ENCODE assay signal across 10 mouse cellular contexts in the genomic region with DNA sequence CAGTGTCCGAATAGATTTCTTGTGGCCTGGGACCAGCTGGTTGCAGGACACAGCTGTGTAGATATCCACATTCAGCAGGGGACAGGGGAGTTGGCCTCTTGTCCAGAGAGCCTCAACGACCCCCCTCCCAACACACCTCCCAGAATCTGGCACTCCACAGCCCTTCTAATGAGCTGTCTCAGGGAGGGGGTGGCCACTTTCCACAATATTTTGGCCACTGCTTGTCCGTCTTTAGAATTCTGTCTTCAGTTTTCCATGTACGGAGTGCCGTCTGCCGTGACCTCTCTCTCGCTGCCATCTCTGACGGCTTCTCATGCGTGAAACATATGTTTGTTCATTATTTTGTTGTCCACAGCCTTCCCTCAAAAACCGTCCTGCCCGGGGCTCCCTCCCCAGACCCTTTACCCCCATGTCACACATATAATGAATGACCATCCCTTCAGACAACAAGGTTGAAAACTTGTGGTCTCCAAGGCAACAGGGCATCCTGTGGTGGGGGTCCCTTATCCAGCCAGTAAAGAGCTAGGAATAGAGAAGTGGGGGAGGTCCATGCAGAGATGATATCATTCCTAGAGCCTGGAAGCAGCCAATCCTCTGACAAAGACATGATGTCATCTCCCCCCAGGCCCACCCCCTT.
DNase-seq lines count a peak whose midpoint lies in the region; ATAC-seq and TF ChIP-seq lines count a peak whose summit lies in the region.
"Had no signal": no experiment of that assay in that cellular context is flagged by ENCODE, and none has a peak within 500 bp of the region (broad histone marks: within the 10 kb centered on the region; RNA-seq: fewer than 3 reads in every experiment).

No protein-coding gene starts in this region.

- H3K4me3 ChIP-seq in forebrain, postnatal 0 days (ENCODE audit: low read depth, low read length): no peak overlapping the region
- no peak overlapping the region for H3K4me3 ChIP-seq in midbrain, embryonic 13.5 days (replicated peaks)
- H3K4me3 ChIP-seq in heart, embryonic 11.5 days (ENCODE audit: low read depth, low read length): no peak overlapping the region
- H3K4me3 ChIP-seq: liver, embryonic 12.5 days had no signal

- intact Hi-C loops in left cerebral cortex, postnatal 36 days (cut with DNase I): loop anchor here (5.0 kb wide), 1 partner anchor 35 kb away; no protein-coding TSS in a partner anchor

- H3K4me1 ChIP-seq in forebrain, postnatal 0 days (ENCODE audit: insufficient read depth): peaks cover 7% of the 10 kb centered on the region
- peaks cover 40% of the 10 kb centered on the region for H3K4me1 ChIP-seq in midbrain, embryonic 13.5 days (replicated peaks)
- H3K4me1 ChIP-seq in heart, embryonic 11.5 days (ENCODE audit: control insufficient read depth, insufficient read depth, low read length): peaks cover 14% of the 10 kb centered on the region
- H3K4me1 ChIP-seq: liver, embryonic 12.5 days had no signal

- WGBS in forebrain, postnatal 0 days: 13% methylated on average over 11 of the region's 11 CpGs
- 25% methylated on average over 11 of the region's 11 CpGs for WGBS in midbrain, embryonic 13.5 days
- WGBS in heart, embryonic 11.5 days (ENCODE audit: insufficient replicate concordance): 65% methylated on average over 11 of the region's 11 CpGs

- H3K27ac ChIP-seq in forebrain, postnatal 0 days (ENCODE audit: low read depth, low read length): peak overlapping the region; percentile 59
- peak overlapping the region; percentile 63 for H3K27ac ChIP-seq in midbrain, embryonic 13.5 days
- H3K27ac ChIP-seq in heart, embryonic 11.5 days (ENCODE audit: low read depth, low read length): no peak overlapping the region
- H3K27ac ChIP-seq: liver, embryonic 12.5 days had no signal

- no peaks in the 10 kb centered on the region for H3K36me3 ChIP-seq in forebrain, postnatal 0 days (ENCODE audit: insufficient read depth)
- H3K36me3 ChIP-seq in midbrain, embryonic 13.5 days: no peaks in the 10 kb centered on the region
- H3K36me3 ChIP-seq in heart, embryonic 11.5 days (ENCODE audit: control insufficient read depth, insufficient read depth, low read length): no peaks in the 10 kb centered on the region
- H3K36me3 ChIP-seq: liver, embryonic 12.5 days had no signal

- H3K4me2 ChIP-seq in forebrain, postnatal 0 days (ENCODE audit: low read depth): peak overlapping the region; percentile 36
- peak overlapping the region; percentile 12; the same call in 1 of the 2 replicates for H3K4me2 ChIP-seq in midbrain, embryonic 13.5 days (replicated peaks)
- H3K4me2 ChIP-seq in heart, embryonic 11.5 days: no peak overlapping the region
- H3K4me2 ChIP-seq: liver, embryonic 12.5 days had no signal

- DNase-seq in cerebellum, postnatal 10 days: peak; percentile 71 to 73
- no peak for DNase-seq in cerebellum, adult 9-11 months
- DNase-seq in brain, embryonic 18.5 days (ENCODE audit: low read depth, low spot score): peak; percentile 74
- DNase-seq in forebrain, postnatal 0 days: peak; percentile 76
- no peak for DNase-seq in right cerebral cortex, adult 18-20 months
- no peak for DNase-seq in left cerebral cortex, postnatal 36 days (ENCODE audit: low spot score in 2 of 2)
- DNase-seq: adrenal gland, postnatal 25 days had no signal

- TF ChIP-seq CTCF in forebrain, postnatal 0 days (IDR thresholded peaks at IDR 0.05; ENCODE audit: low read depth): no peak

- no peak overlapping the region for H3K9ac ChIP-seq in forebrain, postnatal 0 days
- no peak overlapping the region for H3K9ac ChIP-seq in midbrain, embryonic 13.5 days (replicated peaks)
- no peak overlapping the region for H3K9ac ChIP-seq in heart, embryonic 11.5 days (ENCODE audit: low read depth, low read length)
- H3K9ac ChIP-seq: liver, embryonic 12.5 days had no signal

- H3K9me3 ChIP-seq in forebrain, postnatal 0 days (ENCODE audit: low read length): no peaks in the 10 kb centered on the region
- no peaks in the 10 kb centered on the region for H3K9me3 ChIP-seq in midbrain, embryonic 13.5 days
- H3K9me3 ChIP-seq in heart, embryonic 11.5 days (replicated peaks; ENCODE audit: control insufficient read depth, low read length): no peaks in the 10 kb centered on the region
- H3K9me3 ChIP-seq: liver, embryonic 12.5 days had no signal

- no peaks in the 10 kb centered on the region for H3K27me3 ChIP-seq in forebrain, postnatal 0 days (ENCODE audit: insufficient read depth, low read length)
- peaks cover 6% of the 10 kb centered on the region; the same call in 1 of the 2 replicates for H3K27me3 ChIP-seq in midbrain, embryonic 13.5 days
- peaks cover 3% of the 10 kb centered on the region; the same call in 1 of the 2 replicates for H3K27me3 ChIP-seq in heart, embryonic 11.5 days (ENCODE audit: control insufficient read depth, insufficient read depth, low read length)

- ATAC-seq in forebrain, postnatal 0 days: peak; percentile 96
- peak; percentile 80 for ATAC-seq in midbrain, embryonic 13.5 days
- ATAC-seq in heart, embryonic 11.5 days (replicated peaks; ENCODE audit: insufficient number of reproducible peaks, low FRiP score, low TSS enrichment): no peak
- ATAC-seq: liver, embryonic 12.5 days had no signal

Comparison
In these comparisons a context has a peak if more than half of its experiments do, and no peak if none do; other contexts are left out.
1. DNase-seq: peak in cerebellum, postnatal 10 days (2 of 2), brain, embryonic 18.5 days (single experiment) and forebrain, postnatal 0 days (single experiment); none in cerebellum, adult 9-11 months (single experiment), right cerebral cortex, adult 18-20 months (single experiment) and left cerebral cortex, postnatal 36 days (0 of 2).